Mouse (Mus musculus): ENCODE results near the gene Cyp39a1.

- TF ChIP-seq EP300 (IDR thresholded peaks at IDR 0.05; ENCODE audit: low read depth) (no peak), CTCF (IDR thresholded peaks at IDR 0.05; ENCODE audit: low read depth) (no peak)
Observed at GRCm38 (mm10) chr17:43669145-43669695, 2.0 kb downstream of the Cyp39a1 start.
